Mouse (Mus musculus) megakaryocyte, adult 5-6 weeks (primary cell): ENCODE results near the gene Foxr1. TPM values are rescaled to one million over a fixed set of nuclear protein-coding genes. Genes with fewer than 3 reads are reported as not detected.

Experiments used
- ATAC-seq: 2 replicates; pipeline ENCODE4 v1.8.0; 2016; ENCODE audit warnings: mild to moderate bottlenecking, inconsistent platforms; ENCODE audit not compliant: poor library complexity, severe bottlenecking
- total RNA-seq, 2 experiments: library from RNA; stranded (forward) in 1 of 2; stranded (reverse) in 1 of 2; fragments of 153-499, 151-499 nt in 1 of 2; fragments of 221-1000, 200-1000 nt in 1 of 2; gene quantifications; 2 replicates each; pipeline versions ENCODE4 v1.2.3 to v1.2.4; 2015 to 2017

Gene Foxr1
- total RNA-seq (2015) (not detected in 2 replicates), total RNA-seq (2017) (not detected in 2 replicates)

- ATAC-seq, result no peak
Measured at GRCm38 (mm10) chr9:44440961-44441360, at the start of gene Foxr1. Foxr1 (minus strand) TSS chr9:44441136.

DNA sequence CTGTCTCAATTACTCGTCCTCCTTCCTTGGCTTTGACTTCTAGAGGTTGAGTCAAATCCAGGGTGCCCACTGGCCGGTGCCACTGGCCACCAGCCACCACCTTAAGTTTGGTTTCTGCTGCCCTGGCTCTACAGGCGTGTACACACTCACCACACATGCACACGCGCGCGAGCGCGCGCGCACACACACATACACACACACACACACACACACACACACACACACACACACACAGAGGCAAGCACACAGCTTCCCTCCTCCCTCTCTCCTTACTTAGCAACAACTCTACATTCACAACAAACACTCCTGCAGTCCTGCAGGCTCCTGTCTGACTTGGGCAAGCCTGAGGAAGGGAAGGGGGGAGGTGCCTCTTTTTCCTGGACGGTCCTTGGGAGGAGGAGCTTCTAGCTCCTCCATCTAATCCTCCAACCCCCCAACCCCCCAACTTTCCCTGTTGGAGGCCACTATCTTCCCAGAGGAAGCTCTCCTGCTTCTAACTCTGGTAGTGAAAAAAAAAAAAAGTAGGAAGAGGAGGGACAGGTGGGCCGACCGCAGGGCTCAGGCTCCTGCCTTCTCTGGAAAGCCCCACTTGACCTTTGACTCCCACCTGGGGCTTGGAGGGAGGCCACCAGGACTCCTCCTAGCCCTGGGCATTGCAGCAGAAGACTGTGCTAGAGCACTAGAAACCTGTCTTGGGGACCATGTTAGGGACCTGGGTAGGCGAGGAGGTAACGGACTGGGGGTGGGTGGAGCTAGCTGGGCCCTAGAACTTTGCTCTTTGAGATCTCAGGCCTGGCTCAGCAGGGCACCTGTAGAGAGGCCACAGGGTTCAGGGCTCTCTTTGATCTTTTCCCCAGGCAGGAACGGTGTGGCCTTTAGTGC, 49.4 kb upstream of the Foxr1 start:
- no peak for ATAC-seq

DNA sequence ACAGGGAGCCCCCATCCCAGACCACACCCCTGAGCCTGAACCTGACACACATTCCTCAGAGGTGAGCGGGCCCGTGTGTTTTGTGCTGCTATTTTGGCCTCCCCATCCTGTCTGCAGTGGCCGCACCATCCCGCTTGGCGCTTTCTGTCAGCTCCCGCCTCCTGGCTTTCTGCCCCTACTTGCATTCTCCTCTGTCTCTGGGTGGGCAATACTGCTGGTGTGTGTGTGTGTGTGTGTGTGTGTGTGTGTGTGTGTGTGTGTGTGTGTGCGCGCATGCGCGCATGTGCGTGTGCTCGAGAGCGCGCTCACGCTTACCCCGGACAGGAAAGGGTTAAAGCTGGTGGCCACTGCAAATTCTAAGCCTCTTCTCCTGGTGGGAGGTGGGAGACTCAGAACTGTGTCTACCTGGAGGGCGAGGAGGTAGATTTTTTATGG, 48.7 kb upstream of the Foxr1 start:
- ATAC-seq, result no peak

GRCm38 (mm10) chr9:44488855-44489381, 48.0 kb upstream of the Foxr1 start:
- ATAC-seq, result no peak

DNA sequence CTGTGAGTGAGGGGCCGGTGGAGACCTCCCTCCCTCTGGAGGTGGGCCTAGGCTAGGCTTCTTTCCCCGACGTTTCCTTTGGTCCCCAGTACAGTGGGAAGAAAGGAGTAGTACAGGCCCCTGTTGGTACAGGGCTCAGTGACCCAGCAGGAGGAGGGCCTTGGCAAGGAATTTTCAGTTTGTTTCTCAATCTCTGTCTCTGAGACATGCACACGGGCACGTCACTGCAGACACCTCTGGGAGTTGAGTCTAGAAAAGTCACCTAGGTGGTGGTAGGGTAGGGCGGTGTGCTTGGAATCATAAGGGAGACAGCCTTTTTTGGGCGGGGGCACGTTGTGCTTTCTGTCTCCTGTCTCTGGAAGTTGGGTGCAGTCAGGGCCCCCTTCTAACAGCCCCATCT, 47.5 kb upstream of the Foxr1 start:
- ATAC-seq, result no peak

- ATAC-seq, result no peak
Measured at GRCm38 (mm10) chr9:44487441-44487840, 46.5 kb upstream of the Foxr1 start.

DNA sequence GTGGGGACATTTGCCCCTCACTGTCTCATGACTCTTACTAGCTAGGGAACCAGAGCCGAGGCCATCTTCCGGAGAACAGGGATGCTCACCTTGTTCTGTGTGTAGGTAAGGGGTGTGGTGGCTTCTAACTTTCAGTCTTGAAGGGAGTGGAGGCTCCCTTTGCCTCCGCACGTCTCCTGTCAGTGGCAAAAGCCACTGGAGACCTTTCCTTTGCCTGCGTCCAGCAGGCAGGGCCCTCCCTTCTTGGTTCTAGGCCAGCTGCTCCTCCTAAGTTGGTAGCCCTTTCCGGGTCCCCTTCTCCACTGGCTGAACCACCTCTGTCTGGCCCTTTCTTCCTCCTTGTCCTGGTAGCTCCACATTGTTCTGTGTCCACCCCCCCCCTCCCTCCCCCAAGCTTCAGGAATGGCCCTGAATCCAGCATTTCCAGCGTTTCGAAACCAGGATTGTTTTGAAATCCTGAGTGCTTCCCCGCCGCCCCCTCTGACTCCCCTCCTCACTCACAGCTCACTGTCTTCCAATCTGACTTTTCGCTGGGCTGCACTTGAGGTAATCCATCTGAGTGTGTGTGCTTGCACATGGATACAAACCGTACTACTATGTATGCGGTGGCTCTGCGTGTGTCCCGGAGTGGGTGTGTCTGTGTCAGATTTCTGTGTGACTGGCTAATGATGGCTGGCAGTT, 45.9 kb upstream of the Foxr1 start:
- no peak for ATAC-seq

DNA sequence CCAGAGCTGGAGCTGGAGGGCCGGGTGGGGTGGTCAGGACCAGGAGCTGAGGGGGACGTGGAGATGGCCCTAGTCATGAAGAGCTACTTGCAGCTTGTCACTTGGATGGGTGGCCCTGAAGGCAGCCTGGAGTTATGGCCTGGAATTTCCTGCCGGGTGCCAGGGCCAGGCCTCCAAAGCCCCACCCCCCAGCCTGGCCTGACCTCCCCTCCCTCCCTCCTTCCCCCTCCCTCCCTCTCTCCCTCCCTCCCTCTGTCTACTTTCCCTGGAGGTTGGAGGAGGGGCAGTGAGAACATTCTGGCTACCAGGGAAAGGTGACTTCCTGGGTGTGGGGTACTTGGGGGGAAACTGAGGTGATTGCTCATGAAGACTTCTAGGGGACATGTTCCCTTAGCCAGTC, 45.4 kb upstream of the Foxr1 start:
- no peak for ATAC-seq

- no peak for ATAC-seq
Measured at GRCm38 (mm10) chr9:44485516-44486161, 44.7 kb upstream of the Foxr1 start.

DNA sequence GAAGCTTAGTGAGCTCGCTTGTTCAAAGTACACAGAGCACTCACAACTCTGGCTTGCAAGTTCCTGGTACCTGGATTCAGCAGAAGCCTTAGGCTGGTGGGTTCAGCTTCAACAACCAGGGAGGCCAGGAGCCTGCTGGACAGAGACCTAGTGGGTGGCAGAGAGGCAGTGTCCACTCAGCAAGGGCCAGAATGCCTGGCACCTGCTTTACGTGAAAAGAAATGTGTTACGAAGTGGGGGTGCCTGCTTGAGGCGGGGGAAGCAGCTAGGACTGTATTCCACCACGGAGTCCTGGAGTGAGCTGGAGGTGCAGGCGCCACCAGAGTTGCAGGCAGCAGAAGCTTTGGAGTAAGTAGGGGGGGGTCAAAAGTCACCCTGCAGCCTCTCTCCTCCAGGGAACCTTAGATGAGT, 44.2 kb upstream of the Foxr1 start:
- ATAC-seq, result no peak

DNA sequence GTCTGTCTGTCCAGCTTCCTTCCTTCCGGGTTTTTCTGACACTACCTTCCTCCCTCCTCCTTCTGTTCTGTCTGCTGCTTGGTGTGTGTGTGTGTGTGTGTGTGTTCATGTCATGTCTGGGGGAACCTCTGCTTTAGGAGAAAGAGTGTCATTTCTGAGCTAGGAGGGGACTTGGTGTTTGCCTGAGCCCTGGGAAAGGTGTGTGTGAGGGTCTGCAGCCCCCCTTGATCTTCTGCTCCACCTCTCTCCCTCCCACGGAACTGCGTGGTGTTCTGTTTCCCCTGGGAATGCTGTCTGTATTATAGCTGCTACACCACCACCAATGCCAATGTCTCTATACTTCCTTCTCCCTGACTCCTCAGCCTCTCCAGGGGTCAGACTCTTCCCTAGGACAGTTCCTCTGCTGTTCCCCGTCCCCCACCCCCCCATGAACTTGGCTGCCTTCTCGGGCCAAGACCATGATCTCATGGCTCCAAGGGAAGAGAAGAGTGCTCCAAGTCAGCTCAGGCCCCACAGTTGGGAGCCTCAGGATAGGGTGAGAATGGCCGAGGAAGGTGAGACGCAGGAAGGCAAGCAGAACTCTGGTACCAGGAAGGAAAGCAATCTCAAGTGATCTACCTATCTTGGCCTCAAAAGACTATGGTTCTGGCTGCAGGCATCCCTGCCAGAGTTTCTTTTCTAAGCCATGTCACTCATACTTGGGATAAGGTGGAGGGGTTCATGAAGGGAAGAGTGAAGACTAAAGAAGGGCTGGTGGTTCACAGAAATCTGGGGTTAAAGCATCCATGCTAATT, 43.6 kb upstream of the Foxr1 start:
- no peak for ATAC-seq

DNA sequence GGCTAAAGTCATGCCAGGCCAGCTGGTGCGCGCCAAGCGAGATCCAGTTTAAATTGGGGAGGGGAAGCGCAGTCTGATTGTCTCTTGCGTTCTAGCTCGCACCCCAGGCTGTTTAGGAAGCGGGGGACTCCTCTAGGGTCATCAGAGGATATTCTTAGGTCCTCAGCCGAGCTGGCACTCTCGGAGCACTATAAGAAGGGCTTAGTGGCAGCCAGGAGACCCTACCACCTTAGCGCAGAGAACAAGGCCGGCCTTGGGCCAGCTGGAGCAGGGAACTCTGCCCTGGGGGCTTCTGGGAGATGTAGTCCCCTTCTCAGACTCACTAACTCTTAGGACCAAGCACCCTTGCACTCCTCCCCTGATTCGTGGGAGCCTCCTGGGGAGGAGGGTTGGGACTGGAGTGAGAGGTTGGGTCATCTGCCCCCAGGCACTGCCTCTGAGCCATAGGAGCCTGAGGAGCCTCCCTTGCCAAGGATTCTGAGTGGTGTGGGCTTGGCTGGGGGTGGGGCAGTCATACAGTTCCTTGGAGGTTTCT, 42.6 kb upstream of the Foxr1 start:
- ATAC-seq, result no peak

- no peak for ATAC-seq
Measured at GRCm38 (mm10) chr9:44483041-44483509, 42.1 kb upstream of the Foxr1 start.

DNA sequence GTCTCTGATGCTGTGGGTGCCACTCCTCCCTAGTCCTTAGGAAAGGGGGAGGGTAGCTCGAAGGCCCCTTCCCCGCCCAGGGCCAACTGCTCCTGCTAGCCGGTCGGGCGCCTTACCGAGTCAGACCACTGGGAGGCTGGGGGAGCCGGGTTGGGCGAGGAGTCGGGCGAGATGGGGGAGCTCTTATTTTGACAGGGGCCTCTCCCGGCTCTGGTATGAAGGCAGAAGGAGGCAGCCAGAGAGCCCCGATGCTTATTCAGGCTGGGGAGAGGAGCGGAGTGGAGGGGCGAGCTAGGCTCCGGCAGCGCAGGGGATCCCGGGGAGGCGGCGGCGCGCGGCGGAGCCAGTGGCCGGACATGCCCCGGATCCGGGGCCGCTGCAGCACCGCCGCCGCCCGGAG, 41.6 kb upstream of the Foxr1 start, which contains the start of gene Bcl9l:
Gene Bcl9l, plus strand, starts transcription at position 274 of the 400 bp plus-strand sequence.
- ATAC-seq, result peak; percentile 75

- no peak for ATAC-seq
Measured at GRCm38 (mm10) chr9:44482112-44482511, 41.2 kb upstream of the Foxr1 start.

- peak; percentile 57 for ATAC-seq
Measured at GRCm38 (mm10) chr9:44479628-44480428, 38.9 kb upstream of the Foxr1 start.

- no peak for ATAC-seq
Measured at GRCm38 (mm10) chr9:44478959-44479605, 38.1 kb upstream of the Foxr1 start.

DNA sequence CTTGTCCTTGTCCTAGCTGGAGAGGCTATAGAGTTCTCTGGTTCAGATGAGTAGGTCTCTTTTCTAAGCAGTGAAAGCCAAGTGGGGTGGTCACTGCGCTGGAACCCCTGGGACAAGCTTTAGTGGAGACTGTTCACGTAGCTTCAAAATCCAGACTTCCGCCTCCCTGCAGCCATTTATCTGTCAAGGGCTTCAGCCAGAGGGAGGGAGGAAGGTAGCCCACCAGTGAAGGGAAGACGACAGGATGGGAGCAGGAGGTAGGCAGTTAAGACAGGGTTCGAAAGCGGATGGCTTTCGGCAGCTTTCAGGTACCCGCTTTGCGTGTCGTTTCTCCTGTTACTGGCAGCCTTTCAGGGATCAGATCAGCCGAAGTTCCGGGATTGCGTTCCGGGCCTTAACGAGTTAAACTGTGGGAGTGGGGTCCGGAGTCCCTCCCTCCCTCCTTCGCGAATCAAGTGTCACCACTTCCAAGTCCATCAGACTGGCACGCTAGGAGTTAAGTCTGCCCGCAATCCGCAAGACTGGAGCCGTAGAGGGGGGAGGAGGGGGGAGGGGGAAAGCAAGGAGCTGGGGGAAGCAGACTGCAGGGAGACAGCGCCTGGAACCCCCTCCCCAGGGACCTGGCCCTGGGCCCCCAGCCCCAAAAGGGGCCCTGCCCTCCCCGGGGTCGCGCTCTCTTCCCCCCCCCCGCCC, 37.4 kb upstream of the Foxr1 start:
- no peak for ATAC-seq
